In the genomic region with DNA sequence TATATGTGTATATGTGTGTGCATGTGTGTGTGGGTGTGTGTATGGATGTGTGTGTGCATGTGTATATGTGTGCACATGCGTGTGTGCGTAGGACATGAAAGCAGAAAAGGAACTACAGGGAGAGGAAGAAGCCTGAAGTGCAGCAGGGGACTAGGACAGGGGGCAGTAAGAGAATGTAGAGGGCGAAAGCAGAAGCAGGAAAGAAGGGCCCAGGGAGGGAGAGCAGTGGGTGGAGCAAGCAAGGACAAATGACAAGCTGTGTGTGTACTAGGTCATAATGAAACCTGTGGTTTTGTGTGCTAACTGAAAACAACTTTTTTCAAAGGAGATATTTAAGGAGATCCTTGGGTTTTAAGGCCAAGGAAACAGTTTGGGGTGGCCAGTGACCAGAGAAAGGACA, we compare ENCODE assay signal across 8 mouse cellular contexts.
DNase-seq lines count a peak whose midpoint lies in the region; ATAC-seq and TF ChIP-seq lines count a peak whose summit lies in the region.

No protein-coding gene starts in this region.

- H3K9me3 ChIP-seq in heart, embryonic 13.5 days: no peaks in the 10 kb centered on the region
- no peaks in the 10 kb centered on the region for H3K9me3 ChIP-seq in liver, embryonic 14.5 days (ENCODE audit: control insufficient read depth, low read length)
- H3K9me3 ChIP-seq in midbrain, embryonic 10.5 days (replicated peaks): no peaks in the 10 kb centered on the region

- H3K4me3 ChIP-seq in lung, adult 2 months (replicated peaks; ENCODE audit: extremely low read depth, low read depth, low read length): no peak overlapping the region
- H3K4me3 ChIP-seq in heart, embryonic 13.5 days: no peak overlapping the region
- no peak overlapping the region for H3K4me3 ChIP-seq in liver, embryonic 14.5 days (ENCODE audit: insufficient read depth in 1 of 2, low read depth in 2 of 2, low read length in 2 of 2)
- H3K4me3 ChIP-seq in midbrain, embryonic 10.5 days: no peak overlapping the region

- peak overlapping the region; percentile 43 for H3K27ac ChIP-seq in heart, embryonic 13.5 days (replicated peaks)
- H3K27ac ChIP-seq in liver, embryonic 14.5 days: no peak overlapping the region
- H3K27ac ChIP-seq in midbrain, embryonic 10.5 days (replicated peaks): no peak overlapping the region; the same call in 1 of the 2 replicates

- no peak overlapping the region for H3K4me2 ChIP-seq in heart, embryonic 13.5 days
- no peak overlapping the region for H3K4me2 ChIP-seq in liver, embryonic 14.5 days (ENCODE audit: low read depth)

- no peak for ATAC-seq in heart, embryonic 13.5 days (ENCODE audit: extremely low read depth, insufficient number of reproducible peaks, low FRiP score, low TSS enrichment)
- no peak for ATAC-seq in liver, embryonic 14.5 days (ENCODE audit: insufficient read depth)

- H3K9ac ChIP-seq in heart, embryonic 13.5 days: peak overlapping the region; percentile 24; the same call in 1 of the 2 replicates
- H3K9ac ChIP-seq in liver, embryonic 14.5 days (replicated peaks): no peak overlapping the region

- no peaks in the 10 kb centered on the region; the same call in 1 of the 2 replicates for H3K4me1 ChIP-seq in lung, adult 2 months (ENCODE audit: control insufficient read depth, insufficient read depth, low read length)
- H3K4me1 ChIP-seq in heart, embryonic 13.5 days: peaks cover 29% of the 10 kb centered on the region
- peaks cover 0 to 13% of the 10 kb centered on the region in 2 experiments; a peak in 2 of 4 replicates for H3K4me1 ChIP-seq in liver, embryonic 14.5 days (replicated peaks; ENCODE audit: control insufficient read depth in 2 of 2, insufficient read depth in 2 of 2, low read length in 1 of 2)
- peaks cover 8% of the 10 kb centered on the region; the same call in 1 of the 2 replicates for H3K4me1 ChIP-seq in midbrain, embryonic 10.5 days

- TF ChIP-seq EP300 in liver, embryonic 14.5 days (IDR thresholded peaks at IDR 0.05; ENCODE audit: low read depth): no peak

- no peaks in the 10 kb centered on the region for H3K36me3 ChIP-seq in heart, embryonic 13.5 days
- H3K36me3 ChIP-seq in liver, embryonic 14.5 days (replicated peaks; ENCODE audit: control insufficient read depth, insufficient read depth, low read depth): no peaks in the 10 kb centered on the region
- no peaks in the 10 kb centered on the region for H3K36me3 ChIP-seq in midbrain, embryonic 10.5 days

- WGBS in lung, adult 2 months: 76% methylated on average over 3 of the region's 3 CpGs
- WGBS in heart, embryonic 13.5 days: 74% methylated on average over 3 of the region's 3 CpGs
- 33% methylated on average over 3 of the region's 3 CpGs for WGBS in liver, embryonic 14.5 days (ENCODE audit: insufficient replicate concordance)
- WGBS in midbrain, embryonic 10.5 days: 87% methylated on average over 3 of the region's 3 CpGs

- no peak for TF ChIP-seq POLR2A in lung, adult 2 months (IDR thresholded peaks at IDR 0.05; ENCODE audit: borderline replicate concordance, extremely low read depth, low read depth, low read length)

- TF ChIP-seq CTCF in lung, adult 2 months (IDR thresholded peaks at IDR 0.05; ENCODE audit: insufficient read depth, low read length): no peak
- no peak for TF ChIP-seq CTCF in liver, embryonic 14.5 days (IDR thresholded peaks at IDR 0.05; ENCODE audit: low read depth)

- H3K27me3 ChIP-seq in heart, embryonic 13.5 days (replicated peaks): no peaks in the 10 kb centered on the region
- H3K27me3 ChIP-seq in liver, embryonic 14.5 days (ENCODE audit: control insufficient read depth, insufficient read depth, low read length): no peaks in the 10 kb centered on the region
- H3K27me3 ChIP-seq in midbrain, embryonic 10.5 days (ENCODE audit: low read depth, poor library complexity, severe bottlenecking): no peaks in the 10 kb centered on the region

- peak; percentile 61 to 69 for DNase-seq in lung, adult 18-20 months
- no peak for DNase-seq in lung, adult 2 months
- peak in 2 of 3 experiments; percentile 4 to 10 for DNase-seq in liver, embryonic 14.5 days (ENCODE audit: low read depth in 3 of 3, low spot score in 3 of 3)
- peak; percentile 52 to 70 for DNase-seq in spleen, adult 18-20 months
- no peak for DNase-seq in midbrain, embryonic 10.5 days (ENCODE audit: low spot score)
- DNase-seq in urinary bladder, postnatal 25 days (ENCODE audit: low spot score): no peak
- DNase-seq in thymus, postnatal 10 days (ENCODE audit: low spot score in 2 of 2): no peak

Comparison
In these comparisons a context has a peak if more than half of its experiments do, and no peak if none do; other contexts are left out.
1. DNase-seq: peak in lung, adult 18-20 months (2 of 2), liver, embryonic 14.5 days (2 of 3) and spleen, adult 18-20 months (2 of 2); none in lung, adult 2 months (single experiment), midbrain, embryonic 10.5 days (single experiment), urinary bladder, postnatal 25 days (single experiment) and thymus, postnatal 10 days (0 of 2).